Mouse (Mus musculus): ENCODE data around the gene Uox. TPM values are rescaled to one million over a fixed set of nuclear protein-coding genes. Genes with fewer than 3 reads are reported as not detected.
A peak's percentile ranks its signal among the peaks of the same experiment; 100 is the strongest.

The Uox gene
- not detected in 2 replicates for polyA plus RNA-seq (2014; fragmentation: Nextera tagmentation; extraction: Ambion mirVana)

GRCm38 (mm10) chr3:146570148-146570782 is at the start of gene Uox:
Gene Uox (plus strand): TSS chr3:146570426.
- Histone ChIP-seq H3K9me3 (ENCODE audit: control insufficient read depth, low read length) (no peaks in the 10 kb centered on the region), H3K36me3 (ENCODE audit: control insufficient read depth, insufficient read depth, low read length) (no peaks in the 10 kb centered on the region), H3K4me3 (ENCODE audit: low read depth, low read length) (no peak within 1 kb of the TSS), H3K9ac (replicated peaks; ENCODE audit: low read depth, low read length) (no peak within 1 kb of the TSS), H3K4me2 (ENCODE audit: low read depth, low read length) (no peak within 1 kb of the TSS), H3K27ac (ENCODE audit: low read depth, low read length) (no peak within 1 kb of the TSS), H3K4me1 (ENCODE audit: control insufficient read depth, insufficient read depth, low read length) (no peaks in the 10 kb centered on the region), H3K27me3 (ENCODE audit: control insufficient read depth, insufficient read depth, low read length) (no peaks in the 10 kb centered on the region)
- no peak for ATAC-seq (ENCODE audit: low read depth)
- 83% methylated on average over 10 of the region's 10 CpGs for WGBS

GRCm38 (mm10) chr3:146520798-146521651 is 49.2 kb upstream of the Uox start, which contains the start of gene Rpf1:
Gene Rpf1 (minus strand): TSS chr3:146521429.
- WGBS: under 1% methylated on average over 65 of the region's 82 CpGs
- Histone ChIP-seq H3K4me3 (ENCODE audit: low read depth, low read length) (peak within 1 kb of the TSS; percentile 78), H3K27me3 (ENCODE audit: control insufficient read depth, insufficient read depth, low read length) (no peaks in the 10 kb centered on the region), H3K9me3 (ENCODE audit: control insufficient read depth, low read length) (no peaks in the 10 kb centered on the region), H3K36me3 (ENCODE audit: control insufficient read depth, insufficient read depth, low read length) (0 out of 2 replicates have a peak, but pooled peaks cover 7% of the 10 kb centered on the region), H3K9ac (replicated peaks; ENCODE audit: low read depth, low read length) (peak within 1 kb of the TSS; percentile 86), H3K4me2 (ENCODE audit: low read depth, low read length) (peak within 1 kb of the TSS; percentile 45), H3K27ac (ENCODE audit: low read depth, low read length) (peak within 1 kb of the TSS; percentile 97), H3K4me1 (ENCODE audit: control insufficient read depth, insufficient read depth, low read length) (no peaks in the 10 kb centered on the region)
- peak; percentile 96 for ATAC-seq (ENCODE audit: low read depth)

- H3K27me3 ChIP-seq (ENCODE audit: control insufficient read depth, insufficient read depth, low read length): no peaks in the 10 kb centered on the region
- H3K4me1 ChIP-seq (ENCODE audit: control insufficient read depth, insufficient read depth, low read length): no peaks in the 10 kb centered on the region
- 0 out of 2 replicates have a peak, but pooled peaks cover 7% of the 10 kb centered on the region for H3K36me3 ChIP-seq (ENCODE audit: control insufficient read depth, insufficient read depth, low read length)
- ATAC-seq (ENCODE audit: low read depth): no peak
- H3K4me3 ChIP-seq (ENCODE audit: low read depth, low read length): peak overlapping the region; percentile 78
- H3K9me3 ChIP-seq (ENCODE audit: control insufficient read depth, low read length): no peaks in the 10 kb centered on the region
- H3K9ac ChIP-seq (replicated peaks; ENCODE audit: low read depth, low read length): peak overlapping the region; percentile 86; the same call in 1 of the 2 replicates
- WGBS: 18% methylated on average over 8 of the region's 8 CpGs
- H3K4me2 ChIP-seq (ENCODE audit: low read depth, low read length): peak overlapping the region; percentile 45
- peak overlapping the region; percentile 97 for H3K27ac ChIP-seq (ENCODE audit: low read depth, low read length)
Measured at GRCm38 (mm10) chr3:146521652-146522020, 48.6 kb upstream of the Uox start.

- H3K27ac ChIP-seq (ENCODE audit: low read depth, low read length): no peak overlapping the region
- ATAC-seq (ENCODE audit: low read depth): no peak
Measured at GRCm38 (mm10) chr3:146528335-146528734, 41.9 kb upstream of the Uox start.

GRCm38 (mm10) chr3:146534986-146535385 is 35.2 kb upstream of the Uox start:
- 59% methylated on average over 6 of the region's 6 CpGs for whole genome bisulfite sequencing
- Histone ChIP-seq H3K27ac (ENCODE audit: low read depth, low read length) (no peak overlapping the region), H3K27me3 (ENCODE audit: control insufficient read depth, insufficient read depth, low read length) (no peaks in the 10 kb centered on the region), H3K9ac (replicated peaks; ENCODE audit: low read depth, low read length) (no peak overlapping the region), H3K36me3 (ENCODE audit: control insufficient read depth, insufficient read depth, low read length) (no peaks in the 10 kb centered on the region), H3K4me3 (ENCODE audit: low read depth, low read length) (no peak overlapping the region), H3K4me2 (ENCODE audit: low read depth, low read length) (no peak overlapping the region), H3K4me1 (ENCODE audit: control insufficient read depth, insufficient read depth, low read length) (no peaks in the 10 kb centered on the region), H3K9me3 (ENCODE audit: control insufficient read depth, low read length) (no peaks in the 10 kb centered on the region)
- ATAC-seq (ENCODE audit: low read depth): no peak

More at GRCm38 (mm10) chr3:146528335-146528734, 41.9 kb upstream of the Uox start:
- Histone ChIP-seq H3K4me2 (ENCODE audit: low read depth, low read length) (no peak overlapping the region), H3K4me3 (ENCODE audit: low read depth, low read length) (no peak overlapping the region), H3K36me3 (ENCODE audit: control insufficient read depth, insufficient read depth, low read length) (no peaks in the 10 kb centered on the region), H3K9ac (replicated peaks; ENCODE audit: low read depth, low read length) (no peak overlapping the region), H3K9me3 (ENCODE audit: control insufficient read depth, low read length) (no peaks in the 10 kb centered on the region), H3K27me3 (ENCODE audit: control insufficient read depth, insufficient read depth, low read length) (no peaks in the 10 kb centered on the region), H3K4me1 (ENCODE audit: control insufficient read depth, insufficient read depth, low read length) (no peaks in the 10 kb centered on the region)
- WGBS: 47% methylated on average over 2 of the region's 2 CpGs

GRCm38 (mm10) chr3:146540521-146541273 is 29.5 kb upstream of the Uox start:
- ATAC-seq (ENCODE audit: low read depth): no peak
- no peak overlapping the region for H3K27ac ChIP-seq (ENCODE audit: low read depth, low read length)
- H3K9ac ChIP-seq (replicated peaks; ENCODE audit: low read depth, low read length): no peak overlapping the region
- no peaks in the 10 kb centered on the region for H3K27me3 ChIP-seq (ENCODE audit: control insufficient read depth, insufficient read depth, low read length)
- no peaks in the 10 kb centered on the region for H3K9me3 ChIP-seq (ENCODE audit: control insufficient read depth, low read length)
- H3K4me3 ChIP-seq (ENCODE audit: low read depth, low read length): no peak overlapping the region
- H3K4me1 ChIP-seq (ENCODE audit: control insufficient read depth, insufficient read depth, low read length): no peaks in the 10 kb centered on the region
- no peaks in the 10 kb centered on the region for H3K36me3 ChIP-seq (ENCODE audit: control insufficient read depth, insufficient read depth, low read length)
- H3K4me2 ChIP-seq (ENCODE audit: low read depth, low read length): no peak overlapping the region
- WGBS: 90% methylated on average over 4 of the region's 4 CpGs

GRCm38 (mm10) chr3:146543632-146544031 is 26.6 kb upstream of the Uox start:
- Histone ChIP-seq H3K27ac (ENCODE audit: low read depth, low read length) (no peak overlapping the region), H3K36me3 (ENCODE audit: control insufficient read depth, insufficient read depth, low read length) (no peaks in the 10 kb centered on the region), H3K9ac (replicated peaks; ENCODE audit: low read depth, low read length) (no peak overlapping the region), H3K9me3 (ENCODE audit: control insufficient read depth, low read length) (no peaks in the 10 kb centered on the region), H3K4me1 (ENCODE audit: control insufficient read depth, insufficient read depth, low read length) (no peaks in the 10 kb centered on the region), H3K27me3 (ENCODE audit: control insufficient read depth, insufficient read depth, low read length) (no peaks in the 10 kb centered on the region), H3K4me2 (ENCODE audit: low read depth, low read length) (no peak overlapping the region), H3K4me3 (ENCODE audit: low read depth, low read length) (no peak overlapping the region)
- WGBS: 24% methylated on average over 1 of the region's 1 CpGs
- ATAC-seq (ENCODE audit: low read depth): no peak

- Histone ChIP-seq H3K4me3 (ENCODE audit: low read depth, low read length) (no peak overlapping the region), H3K4me1 (ENCODE audit: control insufficient read depth, insufficient read depth, low read length) (no peaks in the 10 kb centered on the region), H3K9me3 (ENCODE audit: control insufficient read depth, low read length) (no peaks in the 10 kb centered on the region), H3K27ac (ENCODE audit: low read depth, low read length) (no peak overlapping the region), H3K36me3 (ENCODE audit: control insufficient read depth, insufficient read depth, low read length) (no peaks in the 10 kb centered on the region), H3K27me3 (ENCODE audit: control insufficient read depth, insufficient read depth, low read length) (no peaks in the 10 kb centered on the region), H3K4me2 (ENCODE audit: low read depth, low read length) (no peak overlapping the region), H3K9ac (replicated peaks; ENCODE audit: low read depth, low read length) (no peak overlapping the region)
- 83% methylated on average over 7 of the region's 7 CpGs for WGBS
- ATAC-seq (ENCODE audit: low read depth): no peak
Measured at GRCm38 (mm10) chr3:146554816-146555215, 15.4 kb upstream of the Uox start.

Measured in neural tube, embryonic 14.5 days (tissue).